Mouse (Mus musculus) testis, adult 2 months (tissue): Measurements from ENCODE around the gene Abca6.

ENCODE experiments used
- CTCF ChIP-seq: fragments of 200-500 bp; IDR thresholded peaks from 2 replicates; pipeline ENCODE4 v1.5.1; 2012; ENCODE audit warnings: low read depth, mild to moderate bottlenecking, inconsistent platforms, low read length, moderate library complexity; ENCODE audit not compliant: control insufficient read depth, insufficient read depth, insufficient replicate concordance
- POLR2A ChIP-seq: fragments of 200-500 bp; IDR thresholded peaks from 2 replicates; pipeline ENCODE4 v1.6.1; 2012; ENCODE audit warnings: low read depth, mild to moderate bottlenecking, inconsistent platforms, low read length, moderate library complexity; ENCODE audit not compliant: control insufficient read depth

DNA sequence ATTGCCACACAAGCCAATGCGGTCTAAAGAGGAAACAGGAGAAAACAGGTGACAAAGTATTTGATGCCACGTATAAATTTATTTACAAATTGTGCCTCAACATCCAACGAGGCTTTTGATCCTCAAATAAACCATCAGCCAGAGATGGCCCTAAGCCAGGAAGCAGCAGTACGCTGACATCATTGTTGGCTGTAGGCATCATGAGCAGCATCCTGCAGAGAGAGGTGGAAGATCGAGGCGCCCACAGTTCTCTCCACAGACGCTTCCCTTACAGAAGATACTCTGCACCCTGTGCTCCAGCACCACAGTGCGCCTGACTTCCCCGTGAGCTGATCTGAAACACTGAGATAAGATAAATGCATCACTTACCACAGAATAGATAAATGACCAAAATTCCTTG lies 36.1 kb upstream of the Abca6 start:
- TF ChIP-seq CTCF = no peak
- TF ChIP-seq POLR2A = no peak
